Mouse (Mus musculus): ENCODE measurements around the gene Susd6. TPM values are rescaled to one million over a fixed set of nuclear protein-coding genes. Genes with fewer than 3 reads are reported as not detected.
A peak's percentile ranks its signal among the peaks of the same experiment; 100 is the strongest.
"Not testable (repeated sequence)": the region's sequence is repeated elsewhere in the genome, so short reads cannot be mapped to it uniquely, and the experiment has no call there.

Gene Susd6
- polyA plus RNA-seq, 1 experiment = 46.3 TPM

DNA sequence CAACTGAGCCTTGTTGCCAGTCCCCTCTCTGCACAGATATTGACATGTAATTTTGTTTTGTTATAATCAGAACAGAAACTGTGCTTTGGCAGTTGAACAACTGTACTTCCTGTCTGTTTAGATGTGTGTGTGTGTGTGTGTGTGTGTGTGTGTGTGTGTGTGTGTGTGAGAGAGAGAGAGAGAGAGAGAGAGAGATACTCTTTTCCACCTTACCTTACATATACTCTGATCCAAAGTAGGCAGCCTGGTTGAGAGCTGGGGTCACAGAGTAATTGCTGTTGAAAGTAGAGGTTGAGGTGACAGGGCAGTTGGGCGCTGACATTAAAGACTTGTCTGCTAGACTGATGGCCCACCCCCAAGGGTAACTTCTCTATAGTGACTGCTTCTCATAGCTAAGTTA is 25.0 kb downstream of the Susd6 start:
- Histone ChIP-seq H3K4me3 (replicated peaks; ENCODE audit: insufficient read depth, low read depth, low read length) (no peak overlapping the region), H3K4me1 (ENCODE audit: control insufficient read depth, insufficient read depth, low read length) (peaks cover 41% of the 10 kb centered on the region; the same call in 1 of the 2 replicates), H3K27ac (ENCODE audit: insufficient read depth, low read length) (peak overlapping the region; percentile 96), H3K27me3 (ENCODE audit: control insufficient read depth, insufficient read depth, low read length) (no peaks in the 10 kb centered on the region)
- TF ChIP-seq CTCF (IDR thresholded peaks at IDR 0.05; ENCODE audit: borderline replicate concordance, insufficient read depth, low read depth, low read length) (no peak), POLR2A (IDR thresholded peaks at IDR 0.05; ENCODE audit: borderline replicate concordance, insufficient read depth, low read length) (no peak)
- 61% methylated on average over 1 of the region's 1 CpGs for WGBS
- DNase-seq = no peak

- Histone ChIP-seq H3K4me1 (ENCODE audit: control insufficient read depth, insufficient read depth, low read length) (peaks cover 42% of the 10 kb centered on the region; the same call in 1 of the 2 replicates), H3K4me3 (replicated peaks; ENCODE audit: insufficient read depth, low read depth, low read length) (no peak overlapping the region), H3K27ac (ENCODE audit: insufficient read depth, low read length) (peak overlapping the region; percentile 96), H3K27me3 (ENCODE audit: control insufficient read depth, insufficient read depth, low read length) (no peaks in the 10 kb centered on the region)
- WGBS = 35% methylated on average over 3 of the region's 3 CpGs
- DNase-seq = no peak
- TF ChIP-seq CTCF (IDR thresholded peaks at IDR 0.05; ENCODE audit: borderline replicate concordance, insufficient read depth, low read depth, low read length) (no peak), POLR2A (IDR thresholded peaks at IDR 0.05; ENCODE audit: borderline replicate concordance, insufficient read depth, low read length) (no peak)
Observed at GRCm38 (mm10) chr12:80815893-80816292, 25.6 kb downstream of the Susd6 start.

DNA sequence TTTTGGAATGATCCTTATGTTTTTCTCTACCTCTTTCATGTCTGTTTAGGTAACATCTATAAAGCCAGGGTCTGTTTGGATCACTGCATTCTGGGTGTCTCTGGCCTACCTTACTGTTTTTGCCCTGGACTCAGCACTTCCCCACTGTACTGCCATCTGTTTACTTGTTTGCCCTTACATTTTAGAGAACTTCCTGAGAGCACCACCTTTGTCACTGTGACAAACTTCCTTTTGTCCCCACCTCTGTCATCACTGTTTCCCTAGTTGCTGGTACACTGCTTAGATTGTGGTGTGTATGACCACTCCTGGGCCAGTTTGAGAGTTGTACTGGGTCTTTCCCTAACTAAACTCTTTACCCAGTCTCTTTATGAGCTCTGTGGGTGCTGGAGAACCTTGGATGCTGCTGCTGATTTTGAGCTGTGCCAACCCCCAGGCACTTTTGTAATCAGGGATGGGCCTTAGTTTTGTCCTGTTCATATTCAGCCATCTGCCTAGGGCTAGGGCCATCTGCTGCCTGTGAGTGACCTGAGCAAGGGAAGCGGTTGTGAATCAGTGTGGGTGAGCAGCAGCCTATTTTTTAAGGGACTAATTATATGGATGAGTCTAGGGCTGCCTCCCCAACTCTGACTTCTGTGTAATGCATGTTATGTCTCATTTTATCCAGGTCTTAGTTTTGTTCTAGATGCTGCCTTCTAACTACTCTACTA is 26.2 kb downstream of the Susd6 start:
- WGBS = 10% methylated on average over 1 of the region's 1 CpGs
- Histone ChIP-seq H3K4me3 (replicated peaks; ENCODE audit: insufficient read depth, low read depth, low read length) (no peak overlapping the region), H3K27ac (ENCODE audit: insufficient read depth, low read length) (peak overlapping the region; percentile 96; the same call in 1 of the 2 replicates), H3K27me3 (ENCODE audit: control insufficient read depth, insufficient read depth, low read length) (no peaks in the 10 kb centered on the region), H3K4me1 (ENCODE audit: control insufficient read depth, insufficient read depth, low read length) (peaks cover 46% of the 10 kb centered on the region; the same call in 1 of the 2 replicates)
- DNase-seq = peak; percentile 92 to 98
- TF ChIP-seq CTCF (IDR thresholded peaks at IDR 0.05; ENCODE audit: borderline replicate concordance, insufficient read depth, low read depth, low read length) (no peak), POLR2A (IDR thresholded peaks at IDR 0.05; ENCODE audit: borderline replicate concordance, insufficient read depth, low read length) (no peak)

DNA sequence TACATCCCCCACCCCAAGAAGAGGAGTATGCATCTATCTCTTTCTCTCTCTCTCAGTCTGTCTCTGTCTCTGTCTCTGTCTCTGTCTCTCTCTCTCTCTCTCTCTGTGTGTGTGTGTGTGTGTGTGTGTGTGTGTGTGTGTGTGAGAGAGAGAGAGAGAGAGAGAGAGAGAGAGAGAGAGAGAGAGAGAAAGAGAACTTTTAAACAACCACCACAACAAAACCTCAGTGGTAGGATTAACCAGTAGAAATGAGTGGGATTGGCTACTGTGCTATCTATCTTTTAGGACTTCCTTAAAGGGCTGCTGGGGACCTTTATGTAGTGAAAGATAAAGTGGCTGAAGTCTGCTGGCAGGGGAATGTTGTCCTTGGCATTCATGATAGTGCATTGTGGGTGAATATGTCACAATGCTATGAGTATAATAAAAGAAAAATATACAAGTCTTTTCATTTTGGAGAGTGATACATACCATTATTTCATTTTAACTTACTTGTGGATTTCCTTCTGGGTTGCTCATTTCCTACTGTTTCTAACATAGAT is 27.5 kb downstream of the Susd6 start:
- H3K4me1 ChIP-seq (ENCODE audit: control insufficient read depth, insufficient read depth, low read length) = peaks cover 50% of the 10 kb centered on the region
- H3K27me3 ChIP-seq (ENCODE audit: control insufficient read depth, insufficient read depth, low read length) = no peaks in the 10 kb centered on the region
- peak overlapping the region; percentile 31; the same call in 1 of the 2 replicates for H3K27ac ChIP-seq (ENCODE audit: insufficient read depth, low read length)
- DNase-seq = no peak
- TF ChIP-seq CTCF (IDR thresholded peaks at IDR 0.05; ENCODE audit: borderline replicate concordance, insufficient read depth, low read depth, low read length) (no peak), POLR2A (IDR thresholded peaks at IDR 0.05; ENCODE audit: borderline replicate concordance, insufficient read depth, low read length) (no peak)
- H3K4me3 ChIP-seq (replicated peaks; ENCODE audit: insufficient read depth, low read depth, low read length) = no peak overlapping the region

DNA sequence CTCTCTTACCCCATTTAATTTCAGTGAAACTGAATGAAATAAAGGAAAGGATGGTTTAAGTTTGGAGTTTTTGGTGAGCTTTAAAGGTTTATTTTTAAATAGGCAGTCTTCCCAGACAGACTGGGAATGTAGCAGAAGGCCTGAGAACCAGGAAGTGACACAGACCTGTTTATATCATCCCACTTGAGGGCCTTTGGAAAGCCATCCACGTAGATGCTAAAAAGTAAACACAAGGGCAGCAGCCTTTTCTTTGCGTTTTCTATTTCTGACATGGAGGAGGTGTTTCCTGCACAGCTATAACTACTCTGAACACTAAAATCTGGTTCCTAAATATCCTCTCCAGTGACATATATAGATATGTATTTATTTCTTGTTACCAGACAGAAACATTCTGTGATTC is 28.7 kb downstream of the Susd6 start:
- WGBS = 12% methylated on average over 2 of the region's 2 CpGs
- H3K4me3 ChIP-seq (replicated peaks; ENCODE audit: insufficient read depth, low read depth, low read length); DNase-seq; H3K27me3 ChIP-seq (ENCODE audit: control insufficient read depth, insufficient read depth, low read length); H3K27ac ChIP-seq (ENCODE audit: insufficient read depth, low read length): not testable (repeated sequence)
- H3K4me1 ChIP-seq (ENCODE audit: control insufficient read depth, insufficient read depth, low read length) = peaks cover 53% of the 10 kb centered on the region

- Histone ChIP-seq H3K27ac (ENCODE audit: insufficient read depth, low read length) (peak overlapping the region; percentile 68; the same call in 1 of the 2 replicates), H3K4me1 (ENCODE audit: control insufficient read depth, insufficient read depth, low read length) (peaks cover 41% of the 10 kb centered on the region), H3K27me3 (ENCODE audit: control insufficient read depth, insufficient read depth, low read length) (no peaks in the 10 kb centered on the region), H3K4me3 (replicated peaks; ENCODE audit: insufficient read depth, low read depth, low read length) (no peak overlapping the region)
- 45% methylated on average over 4 of the region's 4 CpGs for WGBS
- TF ChIP-seq POLR2A (IDR thresholded peaks at IDR 0.05; ENCODE audit: borderline replicate concordance, insufficient read depth, low read length) = no peak
- TF ChIP-seq CTCF (IDR thresholded peaks at IDR 0.05; ENCODE audit: borderline replicate concordance, insufficient read depth, low read depth, low read length) = no peak
- no peak for DNase-seq
Observed at GRCm38 (mm10) chr12:80821312-80822007, 31.1 kb downstream of the Susd6 start.

DNA sequence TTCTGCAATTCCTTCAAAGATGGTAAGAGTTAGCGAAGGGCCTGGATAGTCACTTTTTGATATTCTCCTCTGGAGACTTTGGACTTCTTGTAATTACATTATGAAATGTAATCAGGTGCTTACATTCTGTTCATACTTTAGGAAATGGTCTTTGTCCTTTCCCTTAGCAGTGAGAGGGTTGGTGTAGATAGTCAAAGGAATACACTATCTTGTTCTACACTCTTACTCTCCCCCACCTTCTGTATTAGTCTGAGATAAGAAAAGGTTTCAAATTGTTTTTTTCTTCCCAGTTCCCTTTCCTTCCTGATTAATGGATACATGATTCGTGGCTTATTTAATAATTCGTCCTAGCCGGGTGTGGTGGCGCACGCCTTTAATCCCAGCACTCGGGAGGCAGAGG is 32.2 kb downstream of the Susd6 start:
- Histone ChIP-seq H3K4me3 (replicated peaks; ENCODE audit: insufficient read depth, low read depth, low read length) (no peak overlapping the region), H3K27me3 (ENCODE audit: control insufficient read depth, insufficient read depth, low read length) (no peaks in the 10 kb centered on the region), H3K4me1 (ENCODE audit: control insufficient read depth, insufficient read depth, low read length) (peaks cover 37% of the 10 kb centered on the region), H3K27ac (ENCODE audit: insufficient read depth, low read length) (no peak overlapping the region)
- TF ChIP-seq POLR2A (IDR thresholded peaks at IDR 0.05; ENCODE audit: borderline replicate concordance, insufficient read depth, low read length) (no peak), CTCF (IDR thresholded peaks at IDR 0.05; ENCODE audit: borderline replicate concordance, insufficient read depth, low read depth, low read length) (no peak)
- WGBS = 93% methylated on average over 7 of the region's 7 CpGs
- no peak for DNase-seq

GRCm38 (mm10) chr12:80824202-80824601 is 33.9 kb downstream of the Susd6 start:
- no peak overlapping the region for H3K27ac ChIP-seq (ENCODE audit: insufficient read depth, low read length)
- DNase-seq = no peak
- 12% methylated on average over 1 of the region's 1 CpGs for WGBS

More at GRCm38 (mm10) chr12:80824202-80824601, 33.9 kb downstream of the Susd6 start:
- H3K27me3 ChIP-seq (ENCODE audit: control insufficient read depth, insufficient read depth, low read length) = no peaks in the 10 kb centered on the region
- TF ChIP-seq CTCF (IDR thresholded peaks at IDR 0.05; ENCODE audit: borderline replicate concordance, insufficient read depth, low read depth, low read length) (no peak), POLR2A (IDR thresholded peaks at IDR 0.05; ENCODE audit: borderline replicate concordance, insufficient read depth, low read length) (no peak)
- peaks cover 41% of the 10 kb centered on the region for H3K4me1 ChIP-seq (ENCODE audit: control insufficient read depth, insufficient read depth, low read length)
- no peak overlapping the region for H3K4me3 ChIP-seq (replicated peaks; ENCODE audit: insufficient read depth, low read depth, low read length)

Data from cerebellum, adult 2 months (tissue).